Comparison of ENCODE assay signal across 17 mouse cellular contexts in the genomic region with DNA sequence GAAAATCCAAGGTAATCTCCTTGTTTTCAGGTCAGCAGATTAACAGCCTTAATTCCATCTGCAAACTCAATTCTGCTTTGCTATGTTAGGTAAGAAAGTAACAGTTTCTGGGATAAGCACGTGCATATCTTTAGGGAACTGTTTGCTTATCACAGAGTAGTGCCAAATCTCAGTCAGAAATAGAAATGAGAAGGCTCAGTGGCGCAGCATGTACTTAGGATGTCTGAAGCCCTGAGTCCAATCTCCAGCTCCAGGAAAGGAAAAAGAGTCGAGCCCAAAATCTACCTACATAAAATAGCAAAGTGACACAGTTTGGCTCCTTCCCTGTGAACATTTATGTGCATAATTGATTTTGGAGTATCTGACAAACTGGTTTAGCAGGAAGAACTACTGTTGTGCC.
A peak's percentile ranks its signal among the peaks of the same experiment; 100 is the strongest.
DNase-seq lines count a peak whose midpoint lies in the region; ATAC-seq and TF ChIP-seq lines count a peak whose summit lies in the region.
"Had no signal": no experiment of that assay in that cellular context is flagged by ENCODE, and none has a peak within 500 bp of the region (broad histone marks: within the 10 kb centered on the region; RNA-seq: fewer than 3 reads in every experiment).

No protein-coding gene starts in this region.

- no peaks in the 10 kb centered on the region for H3K9me3 ChIP-seq in embryonic facial prominence, embryonic 10.5 days
- H3K9me3 ChIP-seq in limb, embryonic 13.5 days: no peaks in the 10 kb centered on the region
- H3K9me3 ChIP-seq: forebrain, embryonic 13.5 days; intestine, embryonic 15.5 days; midbrain, embryonic 15.5 days; stomach, embryonic 15.5 days had no signal

- intact Hi-C loops in left cerebral cortex, postnatal 14 days (cut with DNase I): no loop called here
- intact Hi-C loops in left cerebral cortex, postnatal 10 days (cut with DNase I): no loop called here

- H3K27ac ChIP-seq in kidney, adult 2 months (ENCODE audit: insufficient read depth, low read depth, low read length): peak overlapping the region; percentile 38; the same call in 1 of the 2 replicates
- H3K27ac ChIP-seq in embryonic facial prominence, embryonic 10.5 days (replicated peaks): peak overlapping the region; percentile 69
- no peak overlapping the region for H3K27ac ChIP-seq in limb, embryonic 13.5 days
- H3K27ac ChIP-seq: forebrain, embryonic 13.5 days; hindbrain, embryonic 14.5 days; intestine, embryonic 15.5 days; liver, embryonic 14.5 days; midbrain, embryonic 15.5 days; stomach, embryonic 15.5 days had no signal

- no peaks in the 10 kb centered on the region for H3K4me1 ChIP-seq in kidney, adult 2 months (ENCODE audit: control insufficient read depth, insufficient read depth, low read length)
- H3K4me1 ChIP-seq in embryonic facial prominence, embryonic 10.5 days: peaks cover 11% of the 10 kb centered on the region; the same call in 1 of the 2 replicates
- H3K4me1 ChIP-seq in limb, embryonic 13.5 days: peaks cover 18% of the 10 kb centered on the region
- H3K4me1 ChIP-seq: forebrain, embryonic 13.5 days; intestine, embryonic 15.5 days; megakaryocyte, embryonic 14.5 days; stomach, embryonic 15.5 days had no signal

- no peak overlapping the region for H3K4me3 ChIP-seq in kidney, adult 2 months (ENCODE audit: insufficient read depth, low read depth, low read length)
- no peak overlapping the region for H3K4me3 ChIP-seq in embryonic facial prominence, embryonic 10.5 days
- no peak overlapping the region for H3K4me3 ChIP-seq in limb, embryonic 13.5 days
- H3K4me3 ChIP-seq: forebrain, embryonic 13.5 days; intestine, embryonic 15.5 days; megakaryocyte, embryonic 14.5 days; midbrain, embryonic 15.5 days; stomach, embryonic 15.5 days had no signal

- H3K27me3 ChIP-seq in kidney, adult 2 months (replicated peaks; ENCODE audit: control insufficient read depth, insufficient read depth, low read length): no peaks in the 10 kb centered on the region
- no peaks in the 10 kb centered on the region for H3K27me3 ChIP-seq in embryonic facial prominence, embryonic 10.5 days (replicated peaks; ENCODE audit: low read depth, poor library complexity, severe bottlenecking)
- H3K27me3 ChIP-seq in limb, embryonic 13.5 days: no peaks in the 10 kb centered on the region
- H3K27me3 ChIP-seq: forebrain, embryonic 13.5 days; intestine, embryonic 15.5 days; megakaryocyte, embryonic 14.5 days; midbrain, embryonic 15.5 days; stomach, embryonic 15.5 days had no signal

- H3K36me3 ChIP-seq in kidney, adult 2 months (ENCODE audit: control insufficient read depth, insufficient read depth, low read length): no peaks in the 10 kb centered on the region
- H3K36me3 ChIP-seq in embryonic facial prominence, embryonic 10.5 days (replicated peaks): no peaks in the 10 kb centered on the region
- no peaks in the 10 kb centered on the region for H3K36me3 ChIP-seq in limb, embryonic 13.5 days
- H3K36me3 ChIP-seq: intestine, embryonic 15.5 days; midbrain, embryonic 15.5 days; stomach, embryonic 15.5 days had no signal

- peak overlapping the region; percentile 17; the same call in 1 of the 2 replicates for H3K4me2 ChIP-seq in limb, embryonic 13.5 days (replicated peaks)
- H3K4me2 ChIP-seq: forebrain, embryonic 13.5 days; hindbrain, embryonic 14.5 days; intestine, embryonic 15.5 days; midbrain, embryonic 15.5 days; stomach, embryonic 15.5 days had no signal

- no peak for TF ChIP-seq POLR2A in kidney, adult 2 months (IDR thresholded peaks at IDR 0.05; ENCODE audit: low read depth, low read length)

- WGBS in kidney, adult 2 months: 53% methylated on average over 3 of the region's 3 CpGs
- 73% methylated on average over 3 of the region's 3 CpGs for WGBS in embryonic facial prominence, embryonic 10.5 days
- 35% methylated on average over 3 of the region's 3 CpGs for WGBS in limb, embryonic 13.5 days

- no peak for ATAC-seq in limb, embryonic 13.5 days (ENCODE audit: low FRiP score, low read depth)
- ATAC-seq: forebrain, embryonic 13.5 days; intestine, embryonic 15.5 days had no signal

- DNase-seq in kidney, adult 2 months: no peak
- DNase-seq in kidney, postnatal 14 days: no peak
- DNase-seq in left cerebral cortex, postnatal 14 days (ENCODE audit: low spot score in 2 of 2): peak; percentile 30 to 70
- no peak for DNase-seq in left cerebral cortex, postnatal 10 days (ENCODE audit: extremely low spot score in 1 of 2, low spot score in 2 of 2)
- no peak for DNase-seq in embryonic facial prominence, embryonic 10.5 days (ENCODE audit: low spot score)
- DNase-seq in adrenal gland, postnatal 25 days: no peak
- DNase-seq: adrenal gland, postnatal 14 days; cerebellum, adult 9-11 months; gastrocnemius, postnatal 25 days had no signal

- no peak overlapping the region for H3K9ac ChIP-seq in limb, embryonic 13.5 days
- H3K9ac ChIP-seq: forebrain, embryonic 13.5 days; hindbrain, embryonic 14.5 days; intestine, embryonic 15.5 days; liver, embryonic 14.5 days; midbrain, embryonic 15.5 days; stomach, embryonic 15.5 days had no signal

- no peak for TF ChIP-seq CTCF in kidney, adult 2 months (conservative IDR thresholded peaks at IDR 0.05; ENCODE audit: insufficient read depth, insufficient read length, low read depth, low read length)

Comparison
In these comparisons a context has a peak if more than half of its experiments do, and no peak if none do; other contexts are left out.
1. DNase-seq: peak in left cerebral cortex, postnatal 14 days (2 of 2); none in kidney, adult 2 months (single experiment), kidney, postnatal 14 days (single experiment), left cerebral cortex, postnatal 10 days (0 of 2), embryonic facial prominence, embryonic 10.5 days (single experiment) and adrenal gland, postnatal 25 days (single experiment).